8 mouse cellular contexts compared by ENCODE assay signal in the genomic region with DNA sequence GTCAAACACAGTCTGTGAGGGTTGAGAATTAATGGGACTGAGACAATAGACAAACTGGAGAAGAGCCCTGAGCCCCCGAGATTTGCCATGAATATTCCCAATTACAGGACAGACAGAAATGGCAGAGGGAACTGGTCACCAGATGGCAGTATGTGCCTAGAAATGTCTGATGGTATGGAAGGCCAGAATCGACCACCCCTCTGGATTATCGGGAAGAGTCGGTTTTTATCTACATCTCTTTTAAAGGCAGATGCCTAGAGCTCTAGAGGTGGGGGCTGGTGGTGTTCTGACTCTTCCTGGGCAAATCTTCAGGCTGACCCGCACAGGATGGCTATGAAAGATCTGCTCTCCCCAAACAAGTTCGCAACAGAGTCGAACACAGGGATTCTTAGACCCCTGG. TPM values are rescaled to one million over a fixed set of nuclear protein-coding genes. Genes with fewer than 3 reads are reported as not detected.
A peak's percentile ranks its signal among the peaks of the same experiment; 100 is the strongest.
DNase-seq lines count a peak whose midpoint lies in the region; ATAC-seq and TF ChIP-seq lines count a peak whose summit lies in the region.

No protein-coding gene starts in this region.

- no peak overlapping the region for H3K27ac ChIP-seq in kidney, embryonic 15.5 days
- H3K27ac ChIP-seq in hindbrain, embryonic 13.5 days: no peak overlapping the region

- DNase-seq in kidney, adult 18-20 months: peak; percentile 11
- DNase-seq in ES-CJ7 (ENCODE audit: low read depth, low spot score): peak; percentile 51
- DNase-seq in embryo, embryonic 10.5 days (ENCODE audit: low spot score): peak; percentile 85
- no peak for DNase-seq in spleen, adult 12 weeks (ENCODE audit: low spot score)
- no peak for DNase-seq in gastrocnemius, postnatal 4 days (ENCODE audit: low spot score in 2 of 2)

- no peak overlapping the region for H3K9ac ChIP-seq in kidney, embryonic 15.5 days
- no peak overlapping the region; the same call in 1 of the 2 replicates for H3K9ac ChIP-seq in hindbrain, embryonic 13.5 days

- no peaks in the 10 kb centered on the region for H3K36me3 ChIP-seq in kidney, embryonic 15.5 days
- no peaks in the 10 kb centered on the region for H3K36me3 ChIP-seq in hindbrain, embryonic 13.5 days
- no peaks in the 10 kb centered on the region for H3K36me3 ChIP-seq in myocyte (ENCODE audit: control insufficient read depth, insufficient read depth)

- WGBS in kidney, embryonic 15.5 days: 29% methylated on average over 7 of the region's 7 CpGs
- WGBS in hindbrain, embryonic 13.5 days: 19% methylated on average over 7 of the region's 7 CpGs

- TF ChIP-seq POLR2A in myocyte (IDR thresholded peaks at IDR 0.05; ENCODE audit: insufficient read length, low read depth): no peak

- no peaks in the 10 kb centered on the region for H3K9me3 ChIP-seq in kidney, embryonic 15.5 days (replicated peaks)
- no peaks in the 10 kb centered on the region for H3K9me3 ChIP-seq in hindbrain, embryonic 13.5 days

- H3K4me3 ChIP-seq in kidney, embryonic 15.5 days (replicated peaks): no peak overlapping the region
- H3K4me3 ChIP-seq in hindbrain, embryonic 13.5 days: no peak overlapping the region
- H3K4me3 ChIP-seq in myocyte: no peak overlapping the region

- H3ac ChIP-seq in myocyte (ENCODE audit: control insufficient read depth, insufficient read length): no peak overlapping the region

- H3K4me1 ChIP-seq in kidney, embryonic 15.5 days: no peaks in the 10 kb centered on the region
- peaks cover 7% of the 10 kb centered on the region; the same call in 1 of the 2 replicates for H3K4me1 ChIP-seq in hindbrain, embryonic 13.5 days (replicated peaks)

- no peaks in the 10 kb centered on the region for H3K79me2 ChIP-seq in myocyte (ENCODE audit: control insufficient read depth, insufficient read depth)

- no peak for ATAC-seq in kidney, embryonic 15.5 days (replicated peaks; ENCODE audit: low FRiP score)
- ATAC-seq in hindbrain, embryonic 13.5 days (ENCODE audit: low FRiP score): peak; percentile 70

- H3K4me2 ChIP-seq in kidney, embryonic 15.5 days: no peak overlapping the region
- no peak overlapping the region for H3K4me2 ChIP-seq in hindbrain, embryonic 13.5 days
- peak overlapping the region; percentile 51 for H3K4me2 ChIP-seq in myocyte (ENCODE audit: low read depth)

- peaks cover 12% of the 10 kb centered on the region; the same call in 1 of the 2 replicates for H3K27me3 ChIP-seq in kidney, embryonic 15.5 days
- H3K27me3 ChIP-seq in hindbrain, embryonic 13.5 days: 0 out of 2 replicates have a peak, but pooled peaks cover 5% of the 10 kb centered on the region
- no peaks in the 10 kb centered on the region for H3K27me3 ChIP-seq in myocyte (ENCODE audit: control insufficient read depth, insufficient read depth, insufficient read length)

TF ChIP-seq in myocyte, 11 proteins besides CTCF, POLR2A, EP300 and RAD21:
- TF ChIP-seq POLR2AphosphoS2 (IDR thresholded peaks at IDR 0.05; ENCODE audit: insufficient read length, low read depth) (no peak), REST (IDR thresholded peaks at IDR 0.05; ENCODE audit: insufficient read depth, insufficient read length) (no peak), MAX (IDR thresholded peaks at IDR 0.05; ENCODE audit: low read depth) (no peak), MYOD1 (IDR thresholded peaks at IDR 0.05; ENCODE audit: control insufficient read depth in 1 of 3, insufficient read length in 2 of 3, low read depth in 2 of 3) (no peak), MYOG (IDR thresholded peaks at IDR 0.05; ENCODE audit: control insufficient read depth in 1 of 3, insufficient read depth in 1 of 3, insufficient read length in 2 of 3, low read depth in 2 of 3) (no peak), TCF12 (IDR thresholded peaks at IDR 0.05; ENCODE audit: insufficient read depth, poor library complexity, severe bottlenecking) (no peak), USF1 (IDR thresholded peaks at IDR 0.05; ENCODE audit: low read depth) (no peak), TCF3 (IDR thresholded peaks at IDR 0.05; ENCODE audit: insufficient read length, low read depth) (no peak), E2F4 (IDR thresholded peaks at IDR 0.05; ENCODE audit: insufficient read depth) (no peak), CEBPB (IDR thresholded peaks at IDR 0.05; ENCODE audit: insufficient read depth, poor library complexity, severe bottlenecking) (no peak), SRF (IDR thresholded peaks at IDR 0.05; ENCODE audit: control insufficient read depth, insufficient read length, low read depth) (no peak)

RNA-seq across cellular contexts. Expression of a gene that starts 17.9 kb away (rescaled TPM):
- 89.0 and 97.7 TPM in 2 replicates for polyA plus RNA-seq in kidney, embryonic 15.5 days (2015; fragmentation: Nextera tagmentation; extraction: Ambion mirVana)
- 65.4 and 69.4 TPM in 2 replicates for polyA plus RNA-seq in hindbrain, embryonic 13.5 days (2015; fragmentation: Nextera tagmentation; extraction: Ambion mirVana)
- 28.8 TPM for polyA plus RNA-seq in myocyte (2012; fragmentation: generic; extraction: Trizol)
- total RNA-seq in gastrocnemius, postnatal 4 days (2021): 10 to 100 TPM; 41.5 to 52.9 TPM

Comparison
In these comparisons a context has a peak if more than half of its experiments do, and no peak if none do; other contexts are left out.
1. DNase-seq: peak in kidney, adult 18-20 months (single experiment), ES-CJ7 (single experiment) and embryo, embryonic 10.5 days (single experiment); none in spleen, adult 12 weeks (single experiment) and gastrocnemius, postnatal 4 days (0 of 2).